Mouse (Mus musculus) thymus, adult 2 months (tissue): ENCODE data around the gene Lmf1.

Experiments used
- CTCF ChIP-seq: fragments of 200-500 bp; IDR thresholded peaks from 2 replicates; pipeline ENCODE4 v1.5.1; 2012; ENCODE audit warnings: mild to moderate bottlenecking, control low read depth, low read length, moderate library complexity, borderline replicate concordance; ENCODE audit not compliant: control insufficient read depth, poor library complexity, insufficient read depth; ENCODE audit errors: extremely low read depth
- POLR2A ChIP-seq: fragments of 200-500 bp; IDR thresholded peaks from 2 replicates; pipeline ENCODE4 v1.6.1; 2012; ENCODE audit warnings: mild to moderate bottlenecking, low read length, control low read depth, moderate library complexity; ENCODE audit not compliant: control insufficient read depth, poor library complexity, insufficient read depth; ENCODE audit errors: extremely low read depth

- TF ChIP-seq POLR2A (no peak), CTCF (no peak)
Observed at GRCm38 (mm10) chr17:25700863-25701496, 122.1 kb downstream of the Lmf1 start.
